Mouse (Mus musculus) heart, embryonic 14.5 days (tissue): ENCODE data around the gene Ptgdr2. TPM values are rescaled to one million over a fixed set of nuclear protein-coding genes. Genes with fewer than 3 reads are reported as not detected.
A peak's percentile ranks its signal among the peaks of the same experiment; 100 is the strongest.

Source experiments
- ATAC-seq: fragments of 200-750 bp; cut with Nextera tagmentation; 2 replicates; pipeline ENCODE4 v1.8.0; 2017; ENCODE audit warnings: low read depth, moderate TSS enrichment; ENCODE audit not compliant: insufficient number of reproducible peaks, insufficient read depth, low FRiP score
- H3K27ac ChIP-seq, 2 experiments: fragments of 200-500 bp in 1 of 2; fragments of 300-500 bp in 1 of 2; sonication (generic) in 1 of 2; replicated peaks in 1 of 2; 2 replicates each; pipeline ENCODE4 v1.5.1; 2012 to 2014; ENCODE audit warnings: low read depth in 2 of 2, low read length in 2 of 2, control low read depth in 1 of 2, mild to moderate bottlenecking in 1 of 2, mixed read lengths in 1 of 2; ENCODE audit not compliant: control insufficient read depth in 1 of 2, insufficient read depth in 1 of 2
- H3K27me3 ChIP-seq: fragments of 300-500 bp; sonication (generic); 2 replicates; pipeline ENCODE4 v1.6.1; 2014; ENCODE audit warnings: mild to moderate bottlenecking, low read length, control low read depth; ENCODE audit not compliant: control insufficient read depth, insufficient read depth
- H3K36me3 ChIP-seq: fragments of 300-500 bp; sonication (generic); 2 replicates; pipeline ENCODE4 v1.6.1; 2014; ENCODE audit warnings: mild to moderate bottlenecking, control low read depth, low read length, mixed read lengths; ENCODE audit not compliant: control insufficient read depth, insufficient read depth
- H3K4me1 ChIP-seq, 2 experiments: fragments of 200-500 bp in 1 of 2; fragments of 300-500 bp in 1 of 2; sonication (generic) in 1 of 2; 2 replicates each; pipeline ENCODE4 v1.6.1; 2012 to 2014; ENCODE audit warnings: low read length in 2 of 2, control low read depth in 1 of 2, mixed read lengths in 1 of 2; ENCODE audit not compliant: control insufficient read depth in 2 of 2, insufficient read depth in 2 of 2
- H3K4me2 ChIP-seq: fragments of 300-500 bp; sonication (generic); 2 replicates; pipeline ENCODE4 v1.6.1; 2014; ENCODE audit warnings: mild to moderate bottlenecking, low read length
- H3K4me3 ChIP-seq, 2 experiments: fragments of 200-500 bp in 1 of 2; fragments of 300-500 bp in 1 of 2; sonication (generic) in 1 of 2; 2 replicates each; pipeline ENCODE4 v1.5.1; 2012 to 2014; ENCODE audit warnings: low read length in 2 of 2, mild to moderate bottlenecking in 2 of 2, control low read depth in 1 of 2, low read depth in 1 of 2, moderate library complexity in 1 of 2; ENCODE audit not compliant: control insufficient read depth in 1 of 2, insufficient read depth in 1 of 2
- H3K9ac ChIP-seq: fragments of 300-500 bp; sonication (generic); 2 replicates; pipeline ENCODE4 v1.6.1; 2014; ENCODE audit warnings: mild to moderate bottlenecking, low read length
- H3K9me3 ChIP-seq: fragments of 300-500 bp; sonication (generic); 2 replicates; pipeline ENCODE4 v1.6.1; 2016; ENCODE audit warnings: low read length, control low read depth; ENCODE audit not compliant: control insufficient read depth
- WGBS: fragments of 180-500 bp; shearing (Covaris S2); extraction: QIAGEN DNeasy Blood & Tissue Kit; methylation state at CpG from one replicate; pipeline ENCODE4 v1.1.7; 2014; 5-methylcytosine and 5-hydroxymethylcytosine counted together
- polyA plus RNA-seq: library from polyadenylated mRNA; unstranded; fragments of >200 nt; fragmentation: Nextera tagmentation; extraction: Ambion mirVana; gene quantifications from 2 replicates; pipeline ENCODE4 v1.2.1, GENCODE M21; 2014

Gene Ptgdr2
- polyA plus RNA-seq: 0.07 and 0.22 TPM in 2 replicates

DNA sequence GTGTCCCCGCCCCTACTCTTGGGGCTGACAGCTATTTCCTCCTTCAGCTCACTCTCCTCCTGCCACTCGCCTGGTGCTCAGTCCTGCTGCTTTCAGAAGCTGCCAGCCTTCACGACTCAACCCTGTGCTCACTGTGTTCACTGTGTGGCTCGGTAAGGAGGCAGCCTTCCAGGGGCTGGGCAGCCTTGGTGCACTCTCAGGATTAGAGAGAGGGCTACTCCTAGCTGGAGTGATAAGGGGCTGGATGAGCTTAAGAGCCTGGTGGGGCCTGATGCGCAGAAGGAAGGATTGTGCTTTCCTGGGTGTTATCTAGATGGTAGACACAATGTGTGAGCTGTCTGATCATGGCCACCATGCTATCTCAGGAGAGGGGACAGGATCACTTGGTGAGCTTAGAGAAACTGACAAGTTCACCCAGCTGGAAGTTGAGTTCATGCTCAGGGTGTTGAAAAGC is at the start of gene Ptgdr2:
Gene Ptgdr2 (plus strand): TSS at position 51 of the 454 bp plus-strand sequence.
- ATAC-seq: no peak
- peaks cover 15 to 23% of the 10 kb centered on the region in 2 experiments for H3K4me1 ChIP-seq
- WGBS: 10% methylated on average over 5 of the region's 5 CpGs

GRCm38 (mm10) chr19:10892201-10892600 is 44.8 kb upstream of the Ptgdr2 start:
- no peak overlapping the region for H3K27ac ChIP-seq
- H3K4me1 ChIP-seq: peaks cover 0 to 13% of the 10 kb centered on the region in 2 experiments; a peak in 3 of 4 replicates
- H3K9me3 ChIP-seq: no peaks in the 10 kb centered on the region
- H3K4me3 ChIP-seq: no peak overlapping the region
- no peak overlapping the region for H3K9ac ChIP-seq
- WGBS: 82% methylated on average over 3 of the region's 3 CpGs
- H3K4me2 ChIP-seq: no peak overlapping the region
- ATAC-seq: no peak
- H3K36me3 ChIP-seq: 0 out of 2 replicates have a peak, but pooled peaks cover 3% of the 10 kb centered on the region
- H3K27me3 ChIP-seq: no peaks in the 10 kb centered on the region

More for the DNA sequence above, at the start of gene Ptgdr2:
- Histone ChIP-seq H3K4me3 (no peak within 1 kb of the TSS), H3K9me3 (no peaks in the 10 kb centered on the region), H3K27me3 (peaks cover 4% of the 10 kb centered on the region; the same call in 1 of the 2 replicates), H3K27ac (no peak within 1 kb of the TSS), H3K9ac (no peak within 1 kb of the TSS), H3K4me2 (no peak within 1 kb of the TSS), H3K36me3 (peaks cover 7% of the 10 kb centered on the region)

DNA sequence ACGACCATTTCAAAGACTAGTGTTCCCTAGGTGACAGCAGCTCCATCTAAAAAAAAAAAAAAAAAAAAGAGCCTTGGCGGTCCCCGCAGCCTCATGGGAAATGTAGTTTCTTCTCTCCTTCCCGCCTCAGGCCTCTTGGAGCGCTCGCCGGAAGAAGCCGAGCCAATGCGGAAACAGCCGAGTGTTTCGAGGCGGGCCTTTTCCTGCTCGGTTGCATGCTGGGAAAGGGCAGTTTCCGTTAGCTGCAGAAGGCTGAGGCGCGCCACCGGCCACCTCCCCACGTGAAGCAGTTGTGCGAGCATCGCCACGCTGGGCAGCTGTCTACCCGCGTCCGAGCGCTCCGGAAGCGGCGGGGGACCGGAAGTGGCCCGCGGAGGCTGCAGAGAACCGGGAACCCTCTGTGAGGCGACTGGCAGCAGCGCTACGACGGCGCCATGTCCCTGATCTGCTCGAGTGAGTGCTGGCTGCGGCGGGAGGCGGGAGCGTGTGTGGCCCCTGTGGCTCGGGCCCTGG is 41.9 kb upstream of the Ptgdr2 start, which contains the start of gene Prpf19:
Gene Prpf19 (plus strand): TSS at position 216 of the 513 bp plus-strand sequence.
- H3K4me1 ChIP-seq: peaks cover 0 to 19% of the 10 kb centered on the region in 2 experiments; a peak in 3 of 4 replicates
- H3K36me3 ChIP-seq: peaks cover 32% of the 10 kb centered on the region
- H3K4me3 ChIP-seq: peak within 1 kb of the TSS; percentile 73 to 99
- H3K9me3 ChIP-seq: no peaks in the 10 kb centered on the region
- H3K9ac ChIP-seq: peak within 1 kb of the TSS; percentile 84
- ATAC-seq: peak; percentile 84
- H3K4me2 ChIP-seq: peak within 1 kb of the TSS; percentile 90
- H3K27me3 ChIP-seq: no peaks in the 10 kb centered on the region
- H3K27ac ChIP-seq: peak within 1 kb of the TSS; percentile 78 to 93
- 1% methylated on average over 43 of the region's 43 CpGs for WGBS

DNA sequence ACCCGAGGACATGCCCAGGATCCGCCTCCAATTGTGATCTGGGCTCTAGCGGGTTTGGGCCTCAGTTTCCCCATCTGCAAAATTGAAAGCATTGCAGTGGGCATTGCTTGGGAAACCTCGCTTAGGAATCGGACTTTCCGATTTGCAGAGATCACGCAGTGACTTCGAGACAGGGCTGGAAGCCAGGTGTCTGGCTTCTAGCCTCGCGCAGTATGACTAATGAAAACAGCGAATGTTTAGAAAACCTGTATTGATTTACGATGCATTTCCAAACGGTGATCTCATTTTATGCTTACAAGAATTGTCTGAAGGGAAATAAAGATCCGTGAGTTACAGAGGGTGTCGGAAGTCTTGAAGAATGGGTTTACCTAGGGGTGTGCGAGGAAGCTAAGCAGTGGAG is 41.3 kb upstream of the Ptgdr2 start:
- Histone ChIP-seq H3K9me3 (no peaks in the 10 kb centered on the region), H3K4me2 (peak overlapping the region; percentile 90), H3K27me3 (no peaks in the 10 kb centered on the region), H3K36me3 (peaks cover 38% of the 10 kb centered on the region), H3K4me3 (peak overlapping the region; percentile 73 to 99), H3K27ac (peak overlapping the region; percentile 78 to 93), H3K4me1 (peaks cover 0 to 19% of the 10 kb centered on the region in 2 experiments; a peak in 3 of 4 replicates), H3K9ac (peak overlapping the region; percentile 84)
- 3% methylated on average over 16 of the region's 16 CpGs for WGBS
- no peak for ATAC-seq

- Histone ChIP-seq H3K36me3 (peaks cover 50% of the 10 kb centered on the region), H3K27ac (peak overlapping the region; percentile 67 to 78), H3K9ac (peak overlapping the region; percentile 84), H3K4me1 (peaks cover 0 to 19% of the 10 kb centered on the region in 2 experiments; a peak in 3 of 4 replicates), H3K4me2 (peak overlapping the region; percentile 90), H3K4me3 (peak overlapping the region; percentile 14 to 73; a peak in 3 of 4 replicates), H3K9me3 (no peaks in the 10 kb centered on the region), H3K27me3 (no peaks in the 10 kb centered on the region)
- ATAC-seq: no peak
- WGBS: 23% methylated on average over 7 of the region's 7 CpGs
Observed at GRCm38 (mm10) chr19:10896849-10897248, 40.1 kb upstream of the Ptgdr2 start.

GRCm38 (mm10) chr19:10897491-10897890 is 39.5 kb upstream of the Ptgdr2 start:
- Histone ChIP-seq H3K27ac (peak overlapping the region; percentile 67 to 78; a peak in 3 of 4 replicates), H3K4me1 (peaks cover 0 to 19% of the 10 kb centered on the region in 2 experiments; a peak in 3 of 4 replicates), H3K4me2 (peak overlapping the region; percentile 90), H3K9ac (peak overlapping the region; percentile 84), H3K27me3 (no peaks in the 10 kb centered on the region), H3K36me3 (peaks cover 56% of the 10 kb centered on the region), H3K9me3 (no peaks in the 10 kb centered on the region), H3K4me3 (peak overlapping the region in 1 of 2 experiments; percentile 73; a peak in 1 of 4 replicates)
- ATAC-seq: no peak
- WGBS: 73% methylated on average over 8 of the region's 8 CpGs

GRCm38 (mm10) chr19:10900315-10900714 is 36.6 kb upstream of the Ptgdr2 start:
- H3K9me3 ChIP-seq: no peaks in the 10 kb centered on the region
- H3K4me2 ChIP-seq: no peak overlapping the region
- H3K4me3 ChIP-seq: no peak overlapping the region
- WGBS: 56% methylated on average over 6 of the region's 6 CpGs
- H3K27me3 ChIP-seq: no peaks in the 10 kb centered on the region
- H3K36me3 ChIP-seq: peaks cover 83% of the 10 kb centered on the region
- H3K4me1 ChIP-seq: peaks cover 6 to 29% of the 10 kb centered on the region in 2 experiments
- no peak overlapping the region for H3K27ac ChIP-seq
- H3K9ac ChIP-seq: no peak overlapping the region
- no peak for ATAC-seq
